Mouse (Mus musculus) inflammation-experienced regulatory T-cells, adult 16 weeks (primary cell): ENCODE measurements around the gene Gm13871. TPM values are rescaled to one million over a fixed set of nuclear protein-coding genes. Genes with fewer than 3 reads are reported as not detected.

ENCODE experiments used
- polyA plus RNA-seq: library from polyadenylated mRNA; unstranded; fragments of 100-300 nt; shearing (Covaris generic); gene quantifications from one replicate; pipeline ENCODE4 v1.2.1, GENCODE M21; 2017

Gene Gm13871
- polyA plus RNA-seq = not detected

GRCm38 (mm10) chr4:73905853-73906252 is at the start of gene Gm13871:
Gm13871 (minus strand) TSS chr4:73905953.

GRCm38 (mm10) chr4:73950375-73950896 is 44.7 kb upstream of the Gm13871 start, which contains the start of gene 2310002L09Rik:
2310002L09Rik (minus strand) TSS chr4:73950846.

GRCm38 (mm10) chr4:73920660-73921059 is 14.9 kb upstream of the Gm13871 start, which contains the start of gene Gm11756:
Gm11756 (minus strand) TSS chr4:73920760.

GRCm38 (mm10) chr4:73891012-73891411 is 14.7 kb downstream of the Gm13871 start, which contains the start of gene Gm11757:
Gm11757 (minus strand) TSS chr4:73891112.

GRCm38 (mm10) chr4:73876166-73876565 is 29.6 kb downstream of the Gm13871 start, which contains the start of gene Gm11758:
Gm11758 (minus strand) TSS chr4:73876266.

Other genes starting within 250 kb of the Gm13871 start
- gene Gm11239, start 237.6 kb downstream of the Gm13871 start, polyA plus RNA-seq = not detected
- gene Gm428, start 222.4 kb downstream of the Gm13871 start, polyA plus RNA-seq = not detected
- not detected for gene Rasef, start 115.0 kb downstream of the Gm13871 start, polyA plus RNA-seq
- gene Gm11758, start 29.7 kb downstream of the Gm13871 start, polyA plus RNA-seq = not detected
- gene Gm11757, start 14.8 kb downstream of the Gm13871 start, polyA plus RNA-seq = not detected
- gene Gm11756, start 14.8 kb upstream of the Gm13871 start, polyA plus RNA-seq = not detected
- gene 2310002L09Rik, start 44.9 kb upstream of the Gm13871 start, polyA plus RNA-seq = not detected
- not detected for gene Frmd3, start 107.5 kb upstream of the Gm13871 start, polyA plus RNA-seq